Mouse (Mus musculus) midbrain, embryonic 11.5 days (tissue): ENCODE measurements at regions not wholly inside any gene's neighbourhood (a gene's known extent, or its start where the extent isn't known, plus 50 kb on each side); places are given as distances from the start of the nearest gene placed in this dataset.

Experiments
- ATAC-seq: fragments of 200-750 bp; cut with Nextera tagmentation; 2 replicates; pipeline ENCODE4 v1.8.0; 2017; ENCODE audit warnings: moderate TSS enrichment, moderate library complexity; ENCODE audit not compliant: low FRiP score
- DNase-seq: peaks from one replicate; pipeline ENCODE4 v3.0.0; 2015; ENCODE audit warnings: low spot score; ENCODE audit errors: missing footprints
- H3K27ac ChIP-seq: fragments of 300-500 bp; sonication (generic); 2 replicates; pipeline ENCODE4 v1.5.1; 2014; ENCODE audit warnings: low read depth, low read length
- H3K27me3 ChIP-seq: fragments of 300-500 bp; sonication (generic); 2 replicates; pipeline ENCODE4 v1.6.1; 2014; ENCODE audit warnings: mild to moderate bottlenecking, low read length, moderate library complexity, mixed read lengths; ENCODE audit not compliant: control insufficient read depth, insufficient read depth
- H3K36me3 ChIP-seq: fragments of 300-500 bp; sonication (generic); 2 replicates; pipeline ENCODE4 v1.6.1; 2014; ENCODE audit warnings: mild to moderate bottlenecking, low read length, moderate library complexity, mixed read lengths; ENCODE audit not compliant: control insufficient read depth, insufficient read depth
- H3K4me1 ChIP-seq: fragments of 300-500 bp; sonication (generic); 2 replicates; pipeline ENCODE4 v1.6.1; 2014; ENCODE audit warnings: low read length; ENCODE audit not compliant: control insufficient read depth, insufficient read depth
- H3K4me2 ChIP-seq: fragments of 300-500 bp; sonication (generic); 2 replicates; pipeline ENCODE4 v1.6.1; 2014; ENCODE audit warnings: mild to moderate bottlenecking, moderate library complexity
- H3K4me3 ChIP-seq: fragments of 300-500 bp; sonication (generic); 2 replicates; pipeline ENCODE4 v1.5.1; 2014; ENCODE audit warnings: low read depth, low read length
- H3K9ac ChIP-seq: fragments of 300-500 bp; sonication (generic); 2 replicates; pipeline ENCODE4 v1.6.1; 2014; ENCODE audit warnings: low read length
- H3K9me3 ChIP-seq: fragments of 300-500 bp; sonication (generic); 2 replicates; pipeline ENCODE4 v1.6.1; 2016; ENCODE audit warnings: low read length; ENCODE audit not compliant: control insufficient read depth
- WGBS: fragments of 180-500 bp; shearing (Covaris S2); extraction: QIAGEN DNeasy Blood & Tissue Kit; methylation state at CpG from one replicate; pipeline ENCODE4 v1.1.7; 2014; 5-methylcytosine and 5-hydroxymethylcytosine counted together

GRCm38 (mm10) chr12:69016705-69017306 lies 142.2 kb downstream of the Rps29 start:
- no peak for DNase-seq
- H3K9ac ChIP-seq: no peak overlapping the region
- no peak overlapping the region for H3K4me3 ChIP-seq
- H3K27ac ChIP-seq: no peak overlapping the region
- H3K4me2 ChIP-seq: no peak overlapping the region
- H3K4me1 ChIP-seq: no peaks in the 10 kb centered on the region
- 86% methylated on average over 7 of the region's 7 CpGs for WGBS
- no peaks in the 10 kb centered on the region; the same call in 1 of the 2 replicates for H3K9me3 ChIP-seq
- H3K36me3 ChIP-seq: no peaks in the 10 kb centered on the region
- H3K27me3 ChIP-seq: no peaks in the 10 kb centered on the region
- no peak for ATAC-seq

DNA sequence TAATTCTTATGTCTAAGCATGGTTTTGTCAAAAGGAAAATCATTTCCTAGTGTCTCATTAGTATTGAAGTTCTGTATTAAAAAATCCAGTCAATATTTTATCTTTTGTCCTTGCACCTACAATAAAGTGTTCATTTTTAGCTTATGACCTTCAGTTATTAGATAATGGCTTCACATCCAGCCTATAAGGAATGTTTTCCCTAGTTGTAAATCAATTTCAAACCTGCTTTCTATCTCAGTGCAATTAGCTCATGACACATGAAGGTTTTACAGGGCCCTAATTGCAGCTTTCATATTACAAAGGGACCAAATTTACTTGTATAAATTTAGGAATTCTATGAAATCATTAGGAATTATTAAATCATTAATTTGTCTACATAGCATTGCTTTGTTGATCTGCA lies 153.8 kb downstream of the Rps29 start:
- no peak for ATAC-seq

GRCm38 (mm10) chr12:69002106-69002505 lies 156.9 kb downstream of the Rps29 start:
- Histone ChIP-seq H3K4me1 (no peaks in the 10 kb centered on the region), H3K9me3 (no peaks in the 10 kb centered on the region), H3K27ac (no peak overlapping the region), H3K4me2 (no peak overlapping the region), H3K4me3 (no peak overlapping the region), H3K27me3 (no peaks in the 10 kb centered on the region), H3K36me3 (no peaks in the 10 kb centered on the region), H3K9ac (no peak overlapping the region)
- WGBS: 88% methylated on average over 5 of the region's 5 CpGs
- DNase-seq: no peak
- ATAC-seq: no peak

More for the DNA sequence above, 153.8 kb downstream of the Rps29 start:
- Histone ChIP-seq H3K36me3 (no peaks in the 10 kb centered on the region), H3K27me3 (no peaks in the 10 kb centered on the region), H3K4me2 (no peak overlapping the region), H3K9ac (no peak overlapping the region), H3K4me3 (no peak overlapping the region), H3K9me3 (no peaks in the 10 kb centered on the region), H3K4me1 (no peaks in the 10 kb centered on the region), H3K27ac (no peak overlapping the region)
- no peak for DNase-seq

DNA sequence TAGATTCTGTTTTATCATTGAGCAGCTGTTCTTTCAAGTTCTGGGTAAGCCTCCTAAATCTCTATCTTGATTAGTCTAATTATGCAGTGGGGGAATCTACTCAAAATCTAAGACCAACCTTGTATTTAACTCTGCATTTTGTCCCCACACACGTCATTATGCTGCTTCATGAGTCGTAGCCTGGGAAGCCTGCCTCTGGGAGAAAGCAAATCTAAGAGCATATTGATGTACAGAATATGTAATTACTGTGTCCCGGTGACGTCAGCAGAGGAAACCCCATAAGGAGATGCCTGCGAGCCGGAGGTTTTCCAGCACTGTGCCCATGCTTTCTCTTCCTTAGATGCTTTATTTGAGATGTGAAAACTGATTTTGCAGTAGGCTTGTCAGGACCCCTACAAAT lies 161.7 kb downstream of the Rps29 start:
- 67% methylated on average over 6 of the region's 6 CpGs for WGBS
- no peaks in the 10 kb centered on the region for H3K27me3 ChIP-seq
- no peaks in the 10 kb centered on the region for H3K36me3 ChIP-seq
- H3K4me2 ChIP-seq: no peak overlapping the region
- peak overlapping the region; percentile 14; the same call in 1 of the 2 replicates for H3K27ac ChIP-seq
- H3K4me1 ChIP-seq: no peaks in the 10 kb centered on the region
- no peaks in the 10 kb centered on the region for H3K9me3 ChIP-seq
- DNase-seq: no peak
- no peak overlapping the region for H3K4me3 ChIP-seq
- H3K9ac ChIP-seq: no peak overlapping the region
- peak; percentile 60 for ATAC-seq

DNA sequence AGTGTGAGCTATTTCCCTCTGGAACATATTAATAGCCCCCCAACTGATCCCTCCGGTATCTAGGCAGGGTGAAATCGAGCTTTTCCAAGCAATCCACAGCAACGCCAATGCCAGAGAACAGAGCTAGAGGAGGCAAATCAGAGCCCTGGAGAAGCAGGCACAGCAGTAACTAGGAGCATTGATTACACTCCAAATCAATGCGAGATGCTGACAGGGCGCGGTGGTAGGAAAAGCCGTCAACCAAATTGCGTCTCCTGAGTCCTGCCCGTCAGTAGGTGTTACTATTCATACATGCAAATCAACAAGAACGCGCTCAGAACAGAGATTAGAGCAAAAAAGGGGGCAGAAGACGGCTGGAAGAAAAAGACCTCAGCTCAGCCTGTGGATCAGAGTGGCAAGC lies 162.2 kb downstream of the Rps29 start:
- Histone ChIP-seq H3K27me3 (no peaks in the 10 kb centered on the region), H3K9me3 (no peaks in the 10 kb centered on the region), H3K9ac (no peak overlapping the region), H3K4me1 (no peaks in the 10 kb centered on the region), H3K4me3 (no peak overlapping the region), H3K36me3 (no peaks in the 10 kb centered on the region), H3K4me2 (no peak overlapping the region), H3K27ac (no peak overlapping the region; the same call in 1 of the 2 replicates)
- ATAC-seq (peak; percentile 77), DNase-seq (no peak)
- WGBS: 38% methylated on average over 12 of the region's 12 CpGs

GRCm38 (mm10) chr12:68980640-68981039 lies 178.3 kb downstream of the Rps29 start:
- no peak overlapping the region for H3K4me2 ChIP-seq
- DNase-seq (no peak), ATAC-seq (no peak)
- no peak overlapping the region for H3K4me3 ChIP-seq
- H3K4me1 ChIP-seq: no peaks in the 10 kb centered on the region
- WGBS: 93% methylated on average over 4 of the region's 4 CpGs
- no peaks in the 10 kb centered on the region for H3K36me3 ChIP-seq
- H3K27me3 ChIP-seq: no peaks in the 10 kb centered on the region
- H3K27ac ChIP-seq: no peak overlapping the region
- H3K9me3 ChIP-seq: no peaks in the 10 kb centered on the region
- H3K9ac ChIP-seq: no peak overlapping the region

GRCm38 (mm10) chr12:68980173-68980572 lies 178.8 kb downstream of the Rps29 start:
- no peaks in the 10 kb centered on the region for H3K36me3 ChIP-seq
- H3K4me1 ChIP-seq: no peaks in the 10 kb centered on the region
- no peak overlapping the region for H3K27ac ChIP-seq
- H3K9ac ChIP-seq: no peak overlapping the region
- DNase-seq (no peak), ATAC-seq (peak; percentile 38; the same call in 1 of the 2 replicates)
- no peaks in the 10 kb centered on the region for H3K9me3 ChIP-seq
- no peak overlapping the region for H3K4me2 ChIP-seq
- no peak overlapping the region for H3K4me3 ChIP-seq
- WGBS: 81% methylated on average over 4 of the region's 4 CpGs
- no peaks in the 10 kb centered on the region for H3K27me3 ChIP-seq

DNA sequence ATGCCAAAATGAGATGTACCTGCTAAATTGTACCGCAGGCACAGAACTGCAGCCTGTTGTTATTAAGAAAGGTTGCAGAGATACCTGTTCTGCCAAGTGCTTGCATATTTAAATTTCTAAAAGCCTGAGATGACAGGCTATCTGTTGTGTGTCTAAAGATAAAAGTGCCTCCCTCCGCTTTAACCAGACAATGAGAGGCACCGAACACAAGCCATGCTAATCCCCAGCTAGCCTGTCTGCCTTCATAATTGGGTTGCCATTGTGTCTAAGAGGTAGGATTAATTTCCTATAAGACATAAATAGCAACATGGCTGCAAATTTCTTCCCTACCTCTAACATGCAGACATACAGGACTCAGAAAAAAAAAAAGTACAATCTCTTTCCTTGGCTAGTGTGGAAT lies 179.8 kb downstream of the Rps29 start:
- ATAC-seq: 0 out of 2 replicates have a peak, but pooled peaks have one; percentile 18

GRCm38 (mm10) chr12:68977276-68977675 lies 181.7 kb downstream of the Rps29 start:
- no peak for DNase-seq
- H3K4me1 ChIP-seq: no peaks in the 10 kb centered on the region
- no peak overlapping the region for H3K4me3 ChIP-seq
- no peaks in the 10 kb centered on the region for H3K27me3 ChIP-seq
- ATAC-seq: no peak
- no peak overlapping the region for H3K27ac ChIP-seq
- 78% methylated on average over 4 of the region's 4 CpGs for WGBS
- no peaks in the 10 kb centered on the region for H3K36me3 ChIP-seq
- no peak overlapping the region for H3K4me2 ChIP-seq
- H3K9ac ChIP-seq: no peak overlapping the region
- no peaks in the 10 kb centered on the region for H3K9me3 ChIP-seq

More for the DNA sequence above, 179.8 kb downstream of the Rps29 start:
- H3K4me2 ChIP-seq: no peak overlapping the region
- no peaks in the 10 kb centered on the region for H3K36me3 ChIP-seq
- 57% methylated on average over 3 of the region's 3 CpGs for WGBS
- no peak overlapping the region for H3K4me3 ChIP-seq
- H3K9me3 ChIP-seq: no peaks in the 10 kb centered on the region
- H3K4me1 ChIP-seq: no peaks in the 10 kb centered on the region
- H3K9ac ChIP-seq: no peak overlapping the region
- no peak overlapping the region for H3K27ac ChIP-seq
- DNase-seq: no peak
- no peaks in the 10 kb centered on the region for H3K27me3 ChIP-seq
